Mouse (Mus musculus) hindbrain, embryonic 14.5 days (tissue): ENCODE measurements around the gene Rbm28. TPM values are rescaled to one million over a fixed set of nuclear protein-coding genes. Genes with fewer than 3 reads are reported as not detected.

ENCODE experiments used
- ATAC-seq: fragments of 200-750 bp; cut with Nextera tagmentation; 2 replicates; pipeline ENCODE4 v1.8.0; 2017; ENCODE audit warnings: moderate number of reproducible peaks, mild to moderate bottlenecking, moderate TSS enrichment, moderate library complexity; ENCODE audit not compliant: low FRiP score
- DNase-seq: peaks from one replicate; pipeline ENCODE4 v3.0.0-alpha.2; 2015; ENCODE audit warnings: low spot score
- H3K27ac ChIP-seq: fragments of 300-500 bp; sonication (generic); 2 replicates; pipeline ENCODE4 v1.5.1; 2014; ENCODE audit warnings: mild to moderate bottlenecking, moderate library complexity
- H3K27me3 ChIP-seq: fragments of 300-500 bp; sonication (generic); 2 replicates; pipeline ENCODE4 v1.6.1; 2014; ENCODE audit warnings: mild to moderate bottlenecking, low read length, mixed read lengths; ENCODE audit not compliant: control insufficient read depth, insufficient read depth
- H3K36me3 ChIP-seq: fragments of 300-500 bp; sonication (generic); replicated peaks from 2 replicates; pipeline ENCODE4 v1.6.1; 2014; ENCODE audit not compliant: control insufficient read depth, insufficient read depth
- H3K4me1 ChIP-seq: fragments of 300-500 bp; sonication (generic); replicated peaks from 2 replicates; pipeline ENCODE4 v1.6.1; 2014; ENCODE audit warnings: antibody characterized with exemption, low read length, mixed read lengths; ENCODE audit not compliant: control insufficient read depth, insufficient read depth
- H3K4me2 ChIP-seq: fragments of 300-500 bp; sonication (generic); replicated peaks from 2 replicates; pipeline ENCODE4 v1.6.1; 2014; ENCODE audit warnings: mild to moderate bottlenecking, moderate library complexity
- H3K4me3 ChIP-seq: fragments of 300-500 bp; sonication (generic); replicated peaks from 2 replicates; pipeline ENCODE4 v1.5.1; 2014; ENCODE audit warnings: mild to moderate bottlenecking, low read length
- H3K9ac ChIP-seq: fragments of 300-500 bp; sonication (generic); 2 replicates; pipeline ENCODE4 v1.6.1; 2014
- H3K9me3 ChIP-seq: fragments of 300-500 bp; sonication (generic); 2 replicates; pipeline ENCODE4 v1.6.1; 2016; ENCODE audit warnings: low read length; ENCODE audit not compliant: control insufficient read depth
- WGBS: fragments of 180-500 bp; shearing (Covaris S2); extraction: QIAGEN DNeasy Blood & Tissue Kit; methylation state at CpG from one replicate; pipeline ENCODE4 v1.1.7; 2014; 5-methylcytosine and 5-hydroxymethylcytosine counted together
- polyA plus RNA-seq: library from polyadenylated mRNA; unstranded; fragments of >200 nt; fragmentation: Nextera tagmentation; extraction: Ambion mirVana; gene quantifications from 2 replicates; pipeline ENCODE4 v1.2.1, GENCODE M21; 2014

The Rbm28 gene
- polyA plus RNA-seq, 1 experiment from 2014 or later: 43.0 TPM

- Histone ChIP-seq H3K27ac (no peak overlapping the region), H3K4me2 (no peak overlapping the region), H3K36me3 (peaks cover 56% of the 10 kb centered on the region), H3K27me3 (no peaks in the 10 kb centered on the region), H3K4me3 (no peak overlapping the region), H3K9me3 (no peaks in the 10 kb centered on the region), H3K4me1 (peaks cover 14% of the 10 kb centered on the region), H3K9ac (no peak overlapping the region)
- ATAC-seq: no peak
- DNase-seq: no peak
- 91% methylated on average over 10 of the region's 10 CpGs for WGBS
Measured at GRCm38 (mm10) chr6:29206006-29206405, 41.2 kb upstream of the Rbm28 start.

DNA sequence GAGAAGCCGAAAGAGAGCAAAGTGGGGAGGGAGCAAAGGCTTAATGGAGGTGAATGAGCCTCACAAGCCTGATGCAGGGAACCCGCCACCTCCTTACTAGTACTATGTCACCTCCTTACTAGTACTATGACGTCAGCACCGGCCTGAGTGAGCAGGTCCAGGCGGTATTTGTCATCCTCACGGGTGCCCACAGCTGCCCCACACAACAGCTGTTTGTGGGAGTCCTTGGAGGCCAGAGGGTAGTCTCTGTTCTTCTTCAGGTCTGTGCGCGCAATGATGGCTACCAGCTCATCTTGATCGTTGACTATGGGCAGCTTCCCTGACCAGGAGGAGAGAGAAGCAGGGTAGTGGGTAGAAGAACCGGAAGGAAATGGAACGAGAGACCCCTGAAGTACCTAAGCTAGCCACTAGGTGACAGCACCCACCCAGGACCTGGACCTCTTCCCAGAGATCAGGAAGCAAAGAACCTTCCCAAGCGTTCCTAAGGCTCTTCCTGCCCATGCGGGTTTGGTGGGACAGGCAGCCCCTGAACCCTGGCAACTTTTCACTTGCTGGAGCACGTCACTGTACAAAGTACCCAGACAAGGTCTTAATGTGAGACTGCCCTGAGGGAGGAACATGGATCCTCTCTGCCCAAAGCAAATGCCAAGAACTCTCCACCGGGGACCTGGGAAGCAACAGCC is 40.3 kb upstream of the Rbm28 start:
- H3K36me3 ChIP-seq: peaks cover 57% of the 10 kb centered on the region
- DNase-seq (peak; percentile 78), ATAC-seq (peak; percentile 28; the same call in 1 of the 2 replicates)
- no peak overlapping the region for H3K27ac ChIP-seq
- H3K4me3 ChIP-seq: no peak overlapping the region
- no peaks in the 10 kb centered on the region; the same call in 1 of the 2 replicates for H3K27me3 ChIP-seq
- H3K4me2 ChIP-seq: no peak overlapping the region
- 57% methylated on average over 15 of the region's 15 CpGs for WGBS
- H3K9ac ChIP-seq: no peak overlapping the region
- peaks cover 8% of the 10 kb centered on the region for H3K4me1 ChIP-seq
- no peaks in the 10 kb centered on the region for H3K9me3 ChIP-seq

- ATAC-seq: no peak
- Histone ChIP-seq H3K9ac (no peak overlapping the region), H3K27ac (no peak overlapping the region), H3K9me3 (no peaks in the 10 kb centered on the region), H3K4me2 (no peak overlapping the region), H3K36me3 (peaks cover 57% of the 10 kb centered on the region), H3K4me3 (no peak overlapping the region), H3K4me1 (peaks cover 5% of the 10 kb centered on the region), H3K27me3 (no peaks in the 10 kb centered on the region; the same call in 1 of the 2 replicates)
- no peak for DNase-seq
- 92% methylated on average over 6 of the region's 6 CpGs for WGBS
Measured at GRCm38 (mm10) chr6:29203861-29204585, 39.2 kb upstream of the Rbm28 start.

DNA sequence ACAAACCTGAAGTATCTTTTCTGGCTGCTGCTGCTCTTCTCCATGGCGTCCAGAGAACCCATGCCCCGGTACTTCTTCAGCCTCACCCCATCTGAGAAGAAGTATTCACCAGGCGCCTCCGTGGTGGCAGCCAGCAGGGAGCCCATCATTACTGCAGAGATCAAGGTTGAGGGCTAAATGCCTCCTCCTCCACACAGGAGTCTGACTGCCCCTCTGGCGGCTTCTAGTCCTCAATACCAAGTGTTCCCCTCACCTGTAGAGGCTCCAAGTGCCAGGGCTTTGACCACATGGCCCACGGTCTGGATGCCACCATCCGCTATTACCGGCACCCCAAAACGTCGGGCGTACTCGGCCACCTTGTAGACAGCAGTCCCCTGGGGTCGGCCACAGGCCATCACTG is 38.3 kb upstream of the Rbm28 start:
- no peak for ATAC-seq

GRCm38 (mm10) chr6:29201988-29202387 is 37.2 kb upstream of the Rbm28 start:
- no peak overlapping the region for H3K9ac ChIP-seq
- no peak for ATAC-seq
- H3K27ac ChIP-seq: no peak overlapping the region
- H3K36me3 ChIP-seq: peaks cover 53% of the 10 kb centered on the region
- H3K9me3 ChIP-seq: no peaks in the 10 kb centered on the region
- no peak overlapping the region for H3K4me2 ChIP-seq
- H3K27me3 ChIP-seq: no peaks in the 10 kb centered on the region; the same call in 1 of the 2 replicates
- no peak for DNase-seq
- peaks cover 13% of the 10 kb centered on the region for H3K4me1 ChIP-seq
- 86% methylated on average over 8 of the region's 8 CpGs for WGBS
- no peak overlapping the region for H3K4me3 ChIP-seq

More for the DNA sequence above, 38.3 kb upstream of the Rbm28 start:
- H3K9me3 ChIP-seq: no peaks in the 10 kb centered on the region
- WGBS: 90% methylated on average over 13 of the region's 13 CpGs
- H3K27ac ChIP-seq: no peak overlapping the region
- H3K4me3 ChIP-seq: no peak overlapping the region
- no peaks in the 10 kb centered on the region; the same call in 1 of the 2 replicates for H3K27me3 ChIP-seq
- H3K36me3 ChIP-seq: peaks cover 57% of the 10 kb centered on the region
- no peak overlapping the region for H3K4me2 ChIP-seq
- DNase-seq: no peak
- H3K9ac ChIP-seq: no peak overlapping the region
- peaks cover 9% of the 10 kb centered on the region for H3K4me1 ChIP-seq

- Histone ChIP-seq H3K36me3 (peaks cover 47% of the 10 kb centered on the region), H3K4me1 (peaks cover 13% of the 10 kb centered on the region), H3K4me3 (no peak overlapping the region), H3K4me2 (no peak overlapping the region), H3K9me3 (no peaks in the 10 kb centered on the region), H3K27ac (no peak overlapping the region), H3K27me3 (no peaks in the 10 kb centered on the region; the same call in 1 of the 2 replicates), H3K9ac (no peak overlapping the region)
- 94% methylated on average over 5 of the region's 5 CpGs for WGBS
- DNase-seq: no peak
- no peak for ATAC-seq
Measured at GRCm38 (mm10) chr6:29201341-29201740, 36.5 kb upstream of the Rbm28 start.

DNA sequence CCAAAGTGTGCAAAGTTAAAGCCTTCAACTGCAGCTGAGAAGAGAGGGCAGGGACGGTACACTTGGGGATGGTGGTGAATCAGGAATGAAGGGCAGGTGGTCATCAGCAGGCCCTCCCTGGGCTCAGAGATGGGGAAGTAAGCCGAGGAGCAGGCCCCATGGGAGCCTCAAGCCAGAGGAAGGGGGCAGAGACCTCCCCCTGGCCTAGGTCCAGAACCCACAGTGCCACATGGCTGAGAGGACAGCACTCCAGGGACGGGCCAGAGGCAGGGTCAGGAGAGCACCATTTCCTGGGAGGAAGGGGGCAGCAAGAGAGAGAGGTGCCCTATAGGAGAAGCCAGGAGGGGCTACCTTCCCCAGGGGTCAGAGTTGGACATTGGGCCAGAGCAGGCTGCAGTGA is 35.7 kb upstream of the Rbm28 start:
- Histone ChIP-seq H3K27me3 (no peaks in the 10 kb centered on the region; the same call in 1 of the 2 replicates), H3K9me3 (no peaks in the 10 kb centered on the region), H3K4me2 (no peak overlapping the region), H3K9ac (no peak overlapping the region), H3K4me3 (no peak overlapping the region), H3K4me1 (peaks cover 17% of the 10 kb centered on the region), H3K36me3 (peaks cover 39% of the 10 kb centered on the region), H3K27ac (no peak overlapping the region)
- no peak for DNase-seq
- 77% methylated on average over 3 of the region's 3 CpGs for WGBS
- ATAC-seq: no peak

GRCm38 (mm10) chr6:29199223-29199855 is 34.5 kb upstream of the Rbm28 start:
- ATAC-seq: no peak
- H3K36me3 ChIP-seq: peaks cover 32% of the 10 kb centered on the region
- H3K4me2 ChIP-seq: peak overlapping the region; percentile 54
- H3K9me3 ChIP-seq: no peaks in the 10 kb centered on the region
- peak overlapping the region; percentile 46 for H3K9ac ChIP-seq
- H3K4me3 ChIP-seq: peak overlapping the region; percentile 20
- H3K27me3 ChIP-seq: no peaks in the 10 kb centered on the region; the same call in 1 of the 2 replicates
- WGBS: 44% methylated on average over 8 of the region's 8 CpGs
- peak overlapping the region; percentile 48; the same call in 1 of the 2 replicates for H3K27ac ChIP-seq
- no peak for DNase-seq
- H3K4me1 ChIP-seq: peaks cover 17% of the 10 kb centered on the region
